Mouse (Mus musculus): ENCODE results near the gene Gfral. TPM values are rescaled to one million over a fixed set of nuclear protein-coding genes. Genes with fewer than 3 reads are reported as not detected.

Gene Gfral
- polyA plus RNA-seq, 1 experiment: not detected

- Histone ChIP-seq H3K4me3 (ENCODE audit: low read depth, low read length) (no peak overlapping the region), H3K4me1 (ENCODE audit: control insufficient read depth, insufficient read depth, low read length) (no peaks in the 10 kb centered on the region), H3K27me3 (ENCODE audit: control insufficient read depth, insufficient read depth, low read length, poor library complexity, severe bottlenecking) (no peaks in the 10 kb centered on the region), H3K9ac (ENCODE audit: low read depth, poor library complexity, severe bottlenecking) (no peak overlapping the region), H3K9me3 (replicated peaks; ENCODE audit: control insufficient read depth, insufficient read depth, low read length, poor library complexity, severe bottlenecking) (no peaks in the 10 kb centered on the region), H3K36me3 (ENCODE audit: control insufficient read depth, insufficient read depth, low read length, poor library complexity, severe bottlenecking) (no peaks in the 10 kb centered on the region), H3K27ac (ENCODE audit: insufficient read depth, low read length) (no peak overlapping the region)
- TF ChIP-seq CTCF (IDR thresholded peaks at IDR 0.05; ENCODE audit: low read depth, low read length): no peak
- TF ChIP-seq POLR2A (IDR thresholded peaks at IDR 0.05; ENCODE audit: insufficient read depth, low read length): no peak
- TF ChIP-seq EP300 (IDR thresholded peaks at IDR 0.05; ENCODE audit: insufficient read depth, low read depth, low read length): no peak
Measured at GRCm38 (mm10) chr9:76237243-76237642, 23.8 kb upstream of the Gfral start.

DNA sequence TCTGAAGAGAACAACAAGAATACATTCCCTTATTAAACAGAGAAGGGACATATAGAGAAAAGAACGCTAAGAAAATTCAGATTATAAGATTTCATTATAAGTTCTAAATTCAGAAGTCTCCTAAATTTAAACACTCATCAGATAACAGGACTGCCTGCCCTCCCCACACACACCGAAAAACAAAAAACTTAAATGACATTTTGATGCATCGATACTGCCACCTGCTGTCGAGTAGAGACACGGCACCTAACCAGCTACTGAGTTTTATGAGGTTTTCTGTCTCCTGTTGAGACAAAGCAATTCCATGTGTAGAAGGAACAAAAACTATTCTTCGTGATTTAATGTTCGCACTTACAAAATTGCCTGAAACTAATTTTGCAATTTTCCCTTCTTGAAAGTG is 23.2 kb upstream of the Gfral start:
- Histone ChIP-seq H3K4me1 (ENCODE audit: control insufficient read depth, insufficient read depth, low read length) (no peaks in the 10 kb centered on the region), H3K36me3 (ENCODE audit: control insufficient read depth, insufficient read depth, low read length, poor library complexity, severe bottlenecking) (no peaks in the 10 kb centered on the region), H3K9ac (ENCODE audit: low read depth, poor library complexity, severe bottlenecking) (no peak overlapping the region), H3K9me3 (replicated peaks; ENCODE audit: control insufficient read depth, insufficient read depth, low read length, poor library complexity, severe bottlenecking) (no peaks in the 10 kb centered on the region), H3K27me3 (ENCODE audit: control insufficient read depth, insufficient read depth, low read length, poor library complexity, severe bottlenecking) (no peaks in the 10 kb centered on the region), H3K27ac (ENCODE audit: insufficient read depth, low read length) (no peak overlapping the region), H3K4me3 (ENCODE audit: low read depth, low read length) (no peak overlapping the region)
- TF ChIP-seq POLR2A (IDR thresholded peaks at IDR 0.05; ENCODE audit: insufficient read depth, low read length) (no peak), EP300 (IDR thresholded peaks at IDR 0.05; ENCODE audit: insufficient read depth, low read depth, low read length) (no peak), CTCF (IDR thresholded peaks at IDR 0.05; ENCODE audit: low read depth, low read length) (no peak)

- H3K27ac ChIP-seq (ENCODE audit: insufficient read depth, low read length): no peak overlapping the region
- TF ChIP-seq CTCF (IDR thresholded peaks at IDR 0.05; ENCODE audit: low read depth, low read length): no peak
- TF ChIP-seq POLR2A (IDR thresholded peaks at IDR 0.05; ENCODE audit: insufficient read depth, low read length): no peak
- TF ChIP-seq EP300 (IDR thresholded peaks at IDR 0.05; ENCODE audit: insufficient read depth, low read depth, low read length): no peak
- H3K9ac ChIP-seq (ENCODE audit: low read depth, poor library complexity, severe bottlenecking): no peak overlapping the region
Measured at GRCm38 (mm10) chr9:76235945-76236503, 22.6 kb upstream of the Gfral start.

DNA sequence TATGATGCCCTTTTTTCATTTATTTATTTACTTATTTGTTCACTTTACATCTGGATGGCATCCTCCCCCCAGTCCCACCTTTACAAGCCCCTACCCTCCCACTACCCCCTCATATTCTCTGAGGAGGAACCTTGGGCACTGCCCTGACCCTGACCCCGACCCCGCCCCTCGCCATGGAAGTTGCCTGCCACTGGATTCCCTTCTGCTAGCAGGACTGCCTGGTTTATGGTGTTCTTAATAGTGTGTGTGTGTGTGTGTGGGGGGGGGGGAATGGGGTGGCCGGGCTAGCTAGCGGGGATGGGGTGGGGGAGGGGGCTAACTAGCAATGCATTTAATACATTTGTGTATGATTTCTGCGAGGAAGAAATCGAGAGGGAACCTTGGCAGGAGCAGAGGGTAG is 21.4 kb upstream of the Gfral start:
- H3K27me3 ChIP-seq (ENCODE audit: control insufficient read depth, insufficient read depth, low read length, poor library complexity, severe bottlenecking): no peaks in the 10 kb centered on the region
- no peak overlapping the region for H3K27ac ChIP-seq (ENCODE audit: insufficient read depth, low read length)
- TF ChIP-seq CTCF (IDR thresholded peaks at IDR 0.05; ENCODE audit: low read depth, low read length): no peak
- TF ChIP-seq POLR2A (IDR thresholded peaks at IDR 0.05; ENCODE audit: insufficient read depth, low read length): no peak
- no peak for TF ChIP-seq EP300 (IDR thresholded peaks at IDR 0.05; ENCODE audit: insufficient read depth, low read depth, low read length)
- no peaks in the 10 kb centered on the region for H3K9me3 ChIP-seq (replicated peaks; ENCODE audit: control insufficient read depth, insufficient read depth, low read length, poor library complexity, severe bottlenecking)
- H3K36me3 ChIP-seq (ENCODE audit: control insufficient read depth, insufficient read depth, low read length, poor library complexity, severe bottlenecking): no peaks in the 10 kb centered on the region
- no peak overlapping the region for H3K9ac ChIP-seq (ENCODE audit: low read depth, poor library complexity, severe bottlenecking)
- no peaks in the 10 kb centered on the region for H3K4me1 ChIP-seq (ENCODE audit: control insufficient read depth, insufficient read depth, low read length)
- no peak overlapping the region for H3K4me3 ChIP-seq (ENCODE audit: low read depth, low read length)

More at GRCm38 (mm10) chr9:76235945-76236503, 22.6 kb upstream of the Gfral start:
- Histone ChIP-seq H3K4me3 (ENCODE audit: low read depth, low read length) (no peak overlapping the region), H3K36me3 (ENCODE audit: control insufficient read depth, insufficient read depth, low read length, poor library complexity, severe bottlenecking) (no peaks in the 10 kb centered on the region), H3K4me1 (ENCODE audit: control insufficient read depth, insufficient read depth, low read length) (no peaks in the 10 kb centered on the region), H3K9me3 (replicated peaks; ENCODE audit: control insufficient read depth, insufficient read depth, low read length, poor library complexity, severe bottlenecking) (no peaks in the 10 kb centered on the region), H3K27me3 (ENCODE audit: control insufficient read depth, insufficient read depth, low read length, poor library complexity, severe bottlenecking) (no peaks in the 10 kb centered on the region)

DNA sequence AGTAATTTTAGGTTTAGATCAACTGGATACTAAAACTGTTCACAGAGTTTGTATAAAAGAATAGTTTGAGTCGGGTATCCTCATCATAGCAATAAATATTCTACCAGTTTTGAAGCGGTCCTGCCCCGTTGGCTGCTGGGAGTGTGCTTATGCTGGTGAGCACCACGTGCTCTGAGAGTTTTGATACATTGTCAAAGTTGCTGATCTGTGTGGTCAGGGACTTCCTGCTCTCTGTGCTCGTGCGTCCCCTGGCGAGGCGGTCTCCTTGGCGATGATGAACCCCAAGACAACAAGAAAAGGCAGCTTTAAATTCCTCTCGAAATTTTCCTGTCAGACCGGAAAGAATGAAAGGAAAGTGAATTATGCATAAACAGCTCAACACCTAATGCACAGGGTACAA is 16.9 kb upstream of the Gfral start:
- Histone ChIP-seq H3K9me3 (replicated peaks; ENCODE audit: control insufficient read depth, insufficient read depth, low read length, poor library complexity, severe bottlenecking) (no peaks in the 10 kb centered on the region), H3K9ac (ENCODE audit: low read depth, poor library complexity, severe bottlenecking) (no peak overlapping the region), H3K36me3 (ENCODE audit: control insufficient read depth, insufficient read depth, low read length, poor library complexity, severe bottlenecking) (no peaks in the 10 kb centered on the region), H3K27ac (ENCODE audit: insufficient read depth, low read length) (no peak overlapping the region), H3K27me3 (ENCODE audit: control insufficient read depth, insufficient read depth, low read length, poor library complexity, severe bottlenecking) (no peaks in the 10 kb centered on the region), H3K4me3 (ENCODE audit: low read depth, low read length) (no peak overlapping the region), H3K4me1 (ENCODE audit: control insufficient read depth, insufficient read depth, low read length) (no peaks in the 10 kb centered on the region)
- TF ChIP-seq POLR2A (IDR thresholded peaks at IDR 0.05; ENCODE audit: insufficient read depth, low read length): no peak
- no peak for TF ChIP-seq EP300 (IDR thresholded peaks at IDR 0.05; ENCODE audit: insufficient read depth, low read depth, low read length)
- no peak for TF ChIP-seq CTCF (IDR thresholded peaks at IDR 0.05; ENCODE audit: low read depth, low read length)

- Histone ChIP-seq H3K4me1 (ENCODE audit: control insufficient read depth, insufficient read depth, low read length) (no peaks in the 10 kb centered on the region), H3K36me3 (ENCODE audit: control insufficient read depth, insufficient read depth, low read length, poor library complexity, severe bottlenecking) (no peaks in the 10 kb centered on the region), H3K9me3 (replicated peaks; ENCODE audit: control insufficient read depth, insufficient read depth, low read length, poor library complexity, severe bottlenecking) (no peaks in the 10 kb centered on the region), H3K27me3 (ENCODE audit: control insufficient read depth, insufficient read depth, low read length, poor library complexity, severe bottlenecking) (no peaks in the 10 kb centered on the region), H3K27ac (ENCODE audit: insufficient read depth, low read length) (no peak overlapping the region), H3K4me3 (ENCODE audit: low read depth, low read length) (no peak overlapping the region), H3K9ac (ENCODE audit: low read depth, poor library complexity, severe bottlenecking) (no peak overlapping the region)
- TF ChIP-seq EP300 (IDR thresholded peaks at IDR 0.05; ENCODE audit: insufficient read depth, low read depth, low read length) (no peak), CTCF (IDR thresholded peaks at IDR 0.05; ENCODE audit: low read depth, low read length) (no peak), POLR2A (IDR thresholded peaks at IDR 0.05; ENCODE audit: insufficient read depth, low read length) (no peak)
Measured at GRCm38 (mm10) chr9:76217178-76217975, 3.9 kb upstream of the Gfral start.

Measured in ES-Bruce4 (cell line).